Mouse (Mus musculus): ENCODE measurements around the gene Mnt. TPM values are rescaled to one million over a fixed set of nuclear protein-coding genes. Genes with fewer than 3 reads are reported as not detected.

Mnt gene
- total RNA-seq, 2 experiments from 2014 or later, result 4.8 to 7.0 TPM

- DNase-seq (ENCODE audit: low spot score), result peak; percentile 99
These were observed 1.1 kb downstream of the Mnt start for GRCm38 (mm10) chr11:74831606-74832451.

GRCm38 (mm10) chr11:74832503-74833143 lies 1.9 kb downstream of the Mnt start:
- no peak for DNase-seq (ENCODE audit: low spot score)

- DNase-seq (ENCODE audit: low spot score), result no peak
These were observed 3.0 kb downstream of the Mnt start for GRCm38 (mm10) chr11:74833536-74834358.

- no peak for DNase-seq (ENCODE audit: low spot score)
These were observed 3.6 kb downstream of the Mnt start for GRCm38 (mm10) chr11:74834359-74834638.

GRCm38 (mm10) chr11:74834650-74835277 lies 4.0 kb downstream of the Mnt start:
- no peak for DNase-seq (ENCODE audit: low spot score)

- no peak for DNase-seq (ENCODE audit: low spot score)
These were observed 5.0 kb downstream of the Mnt start for GRCm38 (mm10) chr11:74835593-74836224.

- no peak for DNase-seq (ENCODE audit: low spot score)
These were observed 5.7 kb downstream of the Mnt start for GRCm38 (mm10) chr11:74836225-74837055.

- no peak for DNase-seq (ENCODE audit: low spot score)
These were observed 6.5 kb downstream of the Mnt start for GRCm38 (mm10) chr11:74837056-74837693.

- peak; percentile 96 for DNase-seq (ENCODE audit: low spot score)
These were observed 7.1 kb downstream of the Mnt start for GRCm38 (mm10) chr11:74837694-74838431.

GRCm38 (mm10) chr11:74838441-74838840 lies 7.7 kb downstream of the Mnt start:
- DNase-seq (ENCODE audit: low spot score), result peak; percentile 95

- peak; percentile 62 for DNase-seq (ENCODE audit: low spot score)
These were observed 8.3 kb downstream of the Mnt start for GRCm38 (mm10) chr11:74838971-74839370.

- DNase-seq (ENCODE audit: low spot score), result no peak
These were observed 9.4 kb downstream of the Mnt start for GRCm38 (mm10) chr11:74839860-74840715.

GRCm38 (mm10) chr11:74840739-74841138 lies 10.0 kb downstream of the Mnt start:
- no peak for DNase-seq (ENCODE audit: low spot score)

- DNase-seq (ENCODE audit: low spot score), result no peak
These were observed 10.6 kb downstream of the Mnt start for GRCm38 (mm10) chr11:74841366-74841765.

GRCm38 (mm10) chr11:74842045-74842444 lies 11.3 kb downstream of the Mnt start:
- no peak for DNase-seq (ENCODE audit: low spot score)

- DNase-seq (ENCODE audit: low spot score), result no peak
These were observed 12.1 kb downstream of the Mnt start for GRCm38 (mm10) chr11:74842656-74843434.

GRCm38 (mm10) chr11:74843435-74843714 lies 12.7 kb downstream of the Mnt start:
- DNase-seq (ENCODE audit: low spot score), result no peak

GRCm38 (mm10) chr11:74843761-74844160 lies 13.0 kb downstream of the Mnt start:
- DNase-seq (ENCODE audit: low spot score), result no peak
